Mouse (Mus musculus): ENCODE measurements around the gene Eddm3b.

Eddm3b gene

GRCm38 (mm10) chr14:51113916-51114560 is at the start of gene Eddm3b:
Eddm3b (plus strand) TSS chr14:51114426.
- DNase-seq, result no peak

GRCm38 (mm10) chr14:51068956-51069355 is 45.3 kb upstream of the Eddm3b start:
- DNase-seq, result no peak

- DNase-seq, result peak in 1 of 2 experiments; percentile 43
These were observed 44.6 kb upstream of the Eddm3b start for GRCm38 (mm10) chr14:51069617-51070016.

- no peak for DNase-seq
These were observed 39.9 kb upstream of the Eddm3b start, which contains the start of gene Olfr750 for GRCm38 (mm10) chr14:51074335-51074734. Olfr750 (minus strand) TSS chr14:51074435.

- no peak for DNase-seq
These were observed 35.0 kb upstream of the Eddm3b start for GRCm38 (mm10) chr14:51079180-51079579.

GRCm38 (mm10) chr14:51081035-51081434 is 33.2 kb upstream of the Eddm3b start:
- DNase-seq, result no peak

GRCm38 (mm10) chr14:51082599-51083581 is 31.3 kb upstream of the Eddm3b start:
- peak; percentile 60 to 75 for DNase-seq

- no peak for DNase-seq
These were observed 30.4 kb upstream of the Eddm3b start for GRCm38 (mm10) chr14:51083805-51084204.

GRCm38 (mm10) chr14:51085086-51085485 is 29.1 kb upstream of the Eddm3b start:
- no peak for DNase-seq

- no peak for DNase-seq
These were observed 28.3 kb upstream of the Eddm3b start for GRCm38 (mm10) chr14:51085911-51086310.

- DNase-seq, result no peak
These were observed 26.5 kb upstream of the Eddm3b start for GRCm38 (mm10) chr14:51087762-51088161.

GRCm38 (mm10) chr14:51088166-51088969 is 25.9 kb upstream of the Eddm3b start:
- peak; percentile 87 to 90 for DNase-seq

GRCm38 (mm10) chr14:51088970-51089673 is 25.1 kb upstream of the Eddm3b start:
- DNase-seq, result peak; percentile 97 to 98

GRCm38 (mm10) chr14:51089674-51090076 is 24.6 kb upstream of the Eddm3b start:
- DNase-seq, result no peak

GRCm38 (mm10) chr14:51090077-51090781 is 24.0 kb upstream of the Eddm3b start:
- DNase-seq, result peak; percentile 83 to 85

- DNase-seq, result peak; percentile 52 to 55
These were observed 23.0 kb upstream of the Eddm3b start, which contains the start of the genes Rnase4 and Ang for GRCm38 (mm10) chr14:51090921-51091900. Rnase4 (plus strand) TSS chr14:51091077. Ang (plus strand) TSS chr14:51091150.

- no peak for DNase-seq
These were observed 22.1 kb upstream of the Eddm3b start for GRCm38 (mm10) chr14:51092073-51092620.

- DNase-seq, result no peak
These were observed 20.7 kb upstream of the Eddm3b start for GRCm38 (mm10) chr14:51093496-51093895.

- DNase-seq, result no peak
These were observed 19.9 kb upstream of the Eddm3b start for GRCm38 (mm10) chr14:51094096-51094875.

All from cerebellum, postnatal 25 days (tissue).